Mouse (Mus musculus) myocyte (in vitro differentiated cells): ENCODE data around the gene Scfd2.

Experiments used
- CEBPB ChIP-seq: IDR thresholded peaks from 2 replicates; pipeline ENCODE4 v1.6.1; 2011; ENCODE audit warnings: mild to moderate bottlenecking, moderate library complexity; ENCODE audit not compliant: poor library complexity, insufficient read depth, severe bottlenecking
- E2F4 ChIP-seq: IDR thresholded peaks from one replicate; pipeline ENCODE4 v1.6.1; 2011; ENCODE audit warnings: mild to moderate bottlenecking, control low read depth, moderate library complexity; ENCODE audit not compliant: insufficient read depth
- MAX ChIP-seq: IDR thresholded peaks from one replicate; pipeline ENCODE4 v1.6.1; 2011; ENCODE audit warnings: low read depth, mild to moderate bottlenecking, control low read depth
- MYOD1 ChIP-seq, 3 experiments: IDR thresholded peaks; one replicate each; pipeline ENCODE4 v1.6.1; 2011; ENCODE audit warnings: control low read depth in 2 of 3, low read depth in 2 of 3, mild to moderate bottlenecking in 2 of 3, moderate library complexity in 1 of 3; ENCODE audit not compliant: insufficient read length in 2 of 3, control insufficient read depth in 1 of 3
- MYOG ChIP-seq, 3 experiments: IDR thresholded peaks; one replicate each; pipeline ENCODE4 v1.6.1; 2011; ENCODE audit warnings: control low read depth in 2 of 3, low read depth in 2 of 3, mild to moderate bottlenecking in 2 of 3; ENCODE audit not compliant: insufficient read length in 2 of 3, control insufficient read depth in 1 of 3, insufficient read depth in 1 of 3
- POLR2A ChIP-seq: IDR thresholded peaks from one replicate; pipeline ENCODE4 v1.6.1; 2011; ENCODE audit warnings: low read depth, mild to moderate bottlenecking, control low read depth, moderate library complexity; ENCODE audit not compliant: insufficient read length
- POLR2AphosphoS2 ChIP-seq: IDR thresholded peaks from one replicate; pipeline ENCODE4 v1.6.1; 2011; ENCODE audit warnings: low read depth, control low read depth; ENCODE audit not compliant: insufficient read length
- REST ChIP-seq: IDR thresholded peaks from one replicate; pipeline ENCODE4 v1.6.1; 2011; ENCODE audit warnings: mild to moderate bottlenecking, control low read depth, moderate library complexity; ENCODE audit not compliant: insufficient read depth, insufficient read length
- SRF ChIP-seq: IDR thresholded peaks from one replicate; pipeline ENCODE4 v1.6.1; 2011; ENCODE audit warnings: low read depth; ENCODE audit not compliant: control insufficient read depth, insufficient read length
- TCF3 ChIP-seq: IDR thresholded peaks from one replicate; pipeline ENCODE4 v1.6.1; 2011; ENCODE audit warnings: low read depth, control low read depth; ENCODE audit not compliant: insufficient read length
- USF1 ChIP-seq: IDR thresholded peaks from one replicate; pipeline ENCODE4 v1.6.1; 2011; ENCODE audit warnings: low read depth, mild to moderate bottlenecking, control low read depth, moderate library complexity

DNA sequence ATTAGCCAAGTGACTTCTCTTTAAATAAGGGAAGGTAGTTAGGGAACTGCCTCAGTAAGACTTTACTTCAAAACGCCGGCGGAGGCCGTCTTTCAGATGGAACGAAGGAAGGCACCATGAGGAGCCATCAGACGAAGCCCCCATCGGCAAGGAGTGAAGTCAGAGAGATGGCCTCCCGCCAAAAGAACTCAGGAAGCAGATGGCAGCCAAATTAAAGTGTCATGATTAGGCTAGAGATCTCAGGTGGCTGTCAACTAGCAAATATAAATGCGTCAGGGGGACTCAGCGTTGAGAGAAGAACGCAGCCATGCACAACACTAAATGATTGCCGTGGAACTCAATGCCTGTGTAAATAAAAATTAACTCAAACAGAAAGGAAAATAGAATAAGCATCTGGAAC, 194.8 kb downstream of the Scfd2 start:
- TF ChIP-seq POLR2A: no peak
- no peak for TF ChIP-seq MYOG (IDR thresholded peaks at IDR 0.05; ENCODE audit: control insufficient read depth in 1 of 3, insufficient read depth in 1 of 3, insufficient read length in 2 of 3, low read depth in 2 of 3)
- no peak for TF ChIP-seq POLR2AphosphoS2
- no peak for TF ChIP-seq USF1
- TF ChIP-seq MAX: no peak
- no peak for TF ChIP-seq CEBPB
- TF ChIP-seq MYOD1 (IDR thresholded peaks at IDR 0.05; ENCODE audit: control insufficient read depth in 1 of 3, insufficient read length in 2 of 3, low read depth in 2 of 3): no peak
- TF ChIP-seq SRF: no peak
- no peak for TF ChIP-seq E2F4
- no peak for TF ChIP-seq TCF3
- TF ChIP-seq REST: no peak
